Mouse (Mus musculus) frontal cortex, postnatal 10 days (tissue): Measurements from ENCODE around the gene Phc1.

ENCODE experiments used
- DNase-seq, 2 experiments: peaks; one replicate each; pipeline ENCODE4 v3.0.0; 2022; ENCODE audit warnings: low spot score in 2 of 2, mixed read lengths in 1 of 2

Gene Phc1

GRCm38 (mm10) chr6:122339047-122339647 lies 1.2 kb downstream of the Phc1 start:
- peak; percentile 44 to 66 for DNase-seq

DNA sequence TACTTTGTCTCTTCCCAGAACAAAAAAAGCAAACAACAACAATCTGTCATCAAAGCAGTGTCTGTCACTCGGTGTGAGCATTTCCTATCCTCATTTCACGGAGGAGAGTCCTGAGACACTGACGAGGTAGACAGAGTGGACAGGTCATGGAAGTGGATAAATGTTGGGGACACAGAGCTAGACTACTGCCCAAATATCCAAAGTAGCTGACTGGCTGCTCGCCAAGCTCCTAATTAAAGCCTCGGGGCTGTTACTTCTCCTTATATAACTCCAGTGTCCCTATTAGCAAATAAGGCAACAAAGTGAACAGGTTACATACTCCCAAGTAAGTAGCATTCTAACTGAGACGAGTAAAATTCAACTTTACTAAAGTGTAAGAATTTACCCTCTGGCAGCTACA lies 2.8 kb downstream of the Phc1 start:
- DNase-seq = no peak

GRCm38 (mm10) chr6:122334786-122335340 lies 5.5 kb downstream of the Phc1 start:
- DNase-seq = no peak

- DNase-seq = no peak
These were observed 7.2 kb downstream of the Phc1 start for GRCm38 (mm10) chr6:122333081-122333612.

DNA sequence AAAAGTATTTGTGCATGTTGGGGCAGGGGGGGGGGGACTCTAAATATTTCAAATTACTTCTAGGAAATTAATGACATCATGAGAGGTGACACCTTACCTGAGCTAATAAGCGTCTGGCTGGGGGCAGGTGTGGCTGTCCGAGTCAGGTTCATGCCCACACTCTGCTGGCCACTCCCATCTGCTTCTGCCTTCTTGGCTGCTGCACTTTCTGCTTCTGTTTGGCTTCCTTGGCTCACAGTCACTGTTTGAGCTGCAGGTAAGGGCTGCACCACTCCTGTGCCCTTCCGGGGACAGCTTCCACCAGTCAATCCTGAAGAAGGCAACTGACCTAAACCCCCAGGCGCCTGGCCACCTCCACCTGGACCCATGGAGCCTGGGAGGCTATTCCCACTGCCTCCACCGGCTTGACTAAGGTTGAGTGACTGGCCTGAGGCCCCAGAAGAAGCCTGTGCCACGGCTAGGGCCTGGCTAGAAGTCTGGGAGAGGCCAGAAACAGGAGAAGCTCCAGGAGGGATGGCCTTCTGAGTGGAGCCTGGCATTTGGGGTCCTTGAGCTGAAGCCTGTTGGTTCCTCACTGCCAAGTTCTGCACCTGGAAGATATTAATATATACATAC lies 14.9 kb downstream of the Phc1 start:
- DNase-seq = no peak

- no peak for DNase-seq
These were observed 21.6 kb downstream of the Phc1 start for GRCm38 (mm10) chr6:122318726-122319125.

- no peak for DNase-seq
These were observed 30.1 kb downstream of the Phc1 start for GRCm38 (mm10) chr6:122310187-122310820.

DNA sequence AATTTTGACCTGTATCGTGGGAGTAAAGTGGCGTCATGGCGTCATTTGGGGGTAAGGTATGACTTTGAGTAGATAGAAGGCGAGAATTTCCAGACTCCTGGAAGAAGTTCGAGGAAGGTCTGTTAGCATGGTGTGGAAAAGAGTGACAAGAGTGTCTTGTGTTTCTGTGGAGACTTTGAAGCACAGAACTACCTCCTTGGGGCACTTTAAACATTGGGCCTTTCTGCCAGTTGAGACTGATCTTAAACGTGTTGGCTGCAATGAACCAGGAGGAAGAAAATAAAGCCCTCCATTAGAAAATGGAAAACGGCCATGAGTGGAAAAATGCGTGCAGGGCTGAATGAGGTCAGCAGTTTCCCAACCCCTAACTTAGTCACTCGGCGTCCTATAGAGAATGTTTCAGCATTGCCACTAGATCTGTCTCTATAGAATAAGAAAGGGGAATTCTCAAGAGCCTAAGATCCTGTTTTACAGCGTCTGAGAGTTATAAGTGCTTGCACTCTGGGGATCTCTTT lies 30.9 kb downstream of the Phc1 start:
- no peak for DNase-seq

GRCm38 (mm10) chr6:122308505-122309393 lies 31.6 kb downstream of the Phc1 start, which contains the start of gene M6pr:
TSS of gene M6pr (plus strand) at chr6:122308720.
- peak; percentile 95 to 99 for DNase-seq

GRCm38 (mm10) chr6:122308136-122308504 lies 32.2 kb downstream of the Phc1 start:
- DNase-seq = no peak

DNA sequence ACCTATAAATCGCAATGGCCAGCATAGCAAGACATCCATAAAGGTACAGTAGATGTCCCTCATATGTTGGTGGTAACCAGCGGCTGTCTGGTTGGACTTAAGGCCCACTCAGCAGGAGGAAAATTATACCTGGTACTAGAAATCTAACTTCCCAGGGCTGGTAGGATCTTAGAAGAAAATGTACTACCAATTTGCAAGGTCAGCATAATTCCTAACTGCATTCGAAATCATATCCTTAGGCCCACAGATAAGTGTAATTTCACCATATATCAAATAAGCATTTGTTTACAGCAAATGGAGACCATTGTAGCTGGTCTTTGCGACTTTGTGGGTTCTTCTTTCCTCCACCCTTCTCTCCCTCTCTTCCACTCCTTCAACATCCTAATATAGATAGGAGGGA lies 33.7 kb downstream of the Phc1 start:
- DNase-seq = no peak

DNA sequence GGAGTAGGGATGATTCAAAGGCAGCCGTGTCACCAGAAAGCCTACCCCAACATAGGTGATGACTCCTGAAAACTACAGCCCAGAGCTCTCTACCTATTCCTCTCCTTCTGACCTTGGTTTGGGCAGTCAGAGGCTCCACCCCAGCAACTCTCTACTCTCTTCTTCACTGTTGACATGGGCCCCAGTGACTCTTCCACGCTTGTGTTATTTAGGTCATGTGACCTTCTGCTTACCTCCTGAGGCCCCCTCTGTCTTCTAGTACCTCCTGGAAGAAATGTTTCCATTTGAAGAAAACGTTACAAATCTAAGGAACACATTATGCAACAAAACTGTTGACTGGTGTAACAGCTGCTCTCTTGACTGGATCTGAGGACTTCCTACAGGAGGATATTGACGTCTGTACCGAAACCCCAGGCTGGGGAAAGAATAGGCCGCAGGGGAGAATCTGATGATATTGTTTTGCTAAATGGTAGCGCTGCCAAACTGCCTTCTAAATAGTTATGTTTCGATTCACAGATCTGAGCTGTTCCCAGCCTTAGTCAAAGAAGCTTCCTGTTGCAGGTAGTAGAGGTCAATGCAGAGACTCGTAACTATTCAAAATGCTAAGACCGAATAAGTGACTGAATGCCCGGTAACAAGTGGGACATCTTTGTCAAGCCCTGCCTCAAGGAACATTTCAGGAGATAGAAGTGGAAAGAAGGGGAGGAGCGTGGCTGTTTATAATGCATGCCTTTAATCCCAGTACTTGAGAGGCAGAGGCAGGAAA lies 35.4 kb downstream of the Phc1 start:
- no peak for DNase-seq

DNA sequence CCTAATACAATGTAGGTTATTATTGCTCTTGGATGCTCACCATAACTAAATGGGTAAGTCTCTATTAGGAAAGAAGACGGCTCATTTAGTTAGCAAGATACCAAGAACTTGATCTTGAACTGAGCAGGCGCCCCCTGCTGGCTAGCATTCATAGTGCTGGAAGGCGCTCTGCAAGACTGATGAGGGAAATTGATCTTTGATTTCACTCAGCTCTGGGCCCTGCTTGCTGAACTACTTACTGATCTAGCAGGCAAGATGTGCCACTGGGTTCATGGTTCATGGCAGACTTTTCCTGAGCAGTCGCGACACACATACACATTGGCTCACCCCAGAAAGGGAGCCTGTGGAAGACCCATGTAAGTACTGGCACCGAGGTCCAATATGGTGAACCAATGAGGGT lies 36.0 kb downstream of the Phc1 start:
- peak; percentile 28 to 71 for DNase-seq

GRCm38 (mm10) chr6:122303526-122303925 lies 36.8 kb downstream of the Phc1 start:
- no peak for DNase-seq

DNA sequence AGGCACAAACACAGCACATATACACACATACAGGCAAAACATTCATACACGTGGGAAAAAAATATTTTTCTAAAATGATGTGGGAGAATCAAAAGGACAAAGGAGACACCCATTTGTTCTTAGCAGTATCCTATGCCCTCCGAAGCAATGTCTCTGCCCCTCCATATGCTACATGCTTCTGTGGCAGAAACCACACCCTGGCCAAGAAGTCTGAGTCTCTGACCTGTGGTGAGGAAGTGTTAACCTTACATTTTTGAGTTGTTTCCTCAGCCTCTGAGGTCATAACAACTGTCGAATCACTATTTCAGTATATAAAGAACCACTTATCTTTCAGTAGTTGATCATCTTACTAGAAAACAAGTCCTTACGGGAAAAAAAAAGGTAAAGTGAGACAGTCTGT lies 37.7 kb downstream of the Phc1 start:
- DNase-seq = no peak

DNA sequence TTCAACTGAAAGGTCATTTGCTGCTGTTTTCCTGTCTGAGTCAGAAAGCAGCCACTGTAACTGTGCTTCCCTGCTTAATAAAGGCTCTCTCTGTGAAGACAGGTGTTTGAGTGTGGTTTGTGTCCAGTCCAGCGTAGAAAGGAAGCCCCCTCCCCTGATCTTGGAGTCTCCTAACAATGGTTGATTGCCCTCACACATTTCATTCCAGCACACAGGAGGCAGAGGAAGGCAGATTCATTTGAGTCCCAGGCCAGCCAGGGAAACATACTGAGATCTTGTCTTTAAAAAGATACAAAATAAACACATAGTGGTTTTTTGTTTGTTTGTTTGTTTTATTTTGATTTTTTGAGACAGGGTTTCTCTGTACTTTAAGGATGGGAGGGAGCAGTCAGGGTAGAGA lies 38.2 kb downstream of the Phc1 start:
- DNase-seq = no peak

GRCm38 (mm10) chr6:122299621-122300133 lies 40.7 kb downstream of the Phc1 start:
- no peak for DNase-seq

- no peak for DNase-seq
These were observed 42.1 kb downstream of the Phc1 start for GRCm38 (mm10) chr6:122298223-122298609.

DNA sequence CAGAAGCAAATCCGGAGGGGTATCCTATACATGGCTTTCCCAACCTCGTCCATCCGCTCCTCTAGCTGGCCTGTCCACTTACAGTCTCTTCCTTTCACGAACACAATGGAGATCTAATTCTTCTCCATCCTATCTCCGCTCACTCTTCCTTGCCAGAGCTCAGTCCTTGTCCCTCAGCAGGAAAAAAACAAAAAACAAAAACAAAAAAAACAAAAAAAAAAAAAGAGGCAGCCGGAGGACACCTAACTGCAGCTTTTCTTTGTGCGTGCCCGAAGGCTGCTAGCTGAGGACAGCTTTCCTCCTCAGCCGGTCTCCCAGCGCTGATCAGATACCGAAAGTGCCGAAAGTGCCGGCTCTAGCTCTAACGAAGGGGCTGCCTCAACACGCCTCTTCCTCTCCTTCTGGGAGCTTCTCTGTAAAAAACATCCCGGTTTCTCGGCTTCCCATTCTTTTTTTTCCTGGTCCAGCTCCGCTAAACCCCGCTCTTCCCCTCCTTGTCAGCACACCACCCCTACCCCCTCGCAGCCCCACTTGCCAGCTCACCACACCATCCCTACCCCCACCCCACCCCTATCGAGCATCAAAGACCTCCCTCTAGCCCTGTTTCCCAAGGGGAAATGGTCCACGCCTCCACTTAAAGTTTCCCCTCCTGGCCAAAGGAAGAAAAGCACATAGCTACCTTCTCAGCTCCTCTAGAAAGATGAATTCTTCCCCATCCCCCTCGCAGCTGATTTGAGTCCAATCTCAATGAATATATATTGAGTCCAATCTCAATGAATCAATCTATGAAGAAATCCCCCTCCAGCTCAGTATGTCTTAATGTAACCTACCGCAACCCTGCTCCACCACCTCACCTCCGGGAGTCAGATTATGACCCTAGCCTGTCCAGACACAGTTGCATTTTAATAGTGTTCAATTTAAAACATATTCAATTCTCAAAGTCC lies 42.8 kb downstream of the Phc1 start:
- no peak for DNase-seq
